Mouse (Mus musculus): ENCODE measurements around the gene Inpp4b. TPM values are rescaled to one million over a fixed set of nuclear protein-coding genes. Genes with fewer than 3 reads are reported as not detected.

Gene Inpp4b
- polyA plus RNA-seq, 1 experiment from 2014 or later, result 20.7 TPM

DNA sequence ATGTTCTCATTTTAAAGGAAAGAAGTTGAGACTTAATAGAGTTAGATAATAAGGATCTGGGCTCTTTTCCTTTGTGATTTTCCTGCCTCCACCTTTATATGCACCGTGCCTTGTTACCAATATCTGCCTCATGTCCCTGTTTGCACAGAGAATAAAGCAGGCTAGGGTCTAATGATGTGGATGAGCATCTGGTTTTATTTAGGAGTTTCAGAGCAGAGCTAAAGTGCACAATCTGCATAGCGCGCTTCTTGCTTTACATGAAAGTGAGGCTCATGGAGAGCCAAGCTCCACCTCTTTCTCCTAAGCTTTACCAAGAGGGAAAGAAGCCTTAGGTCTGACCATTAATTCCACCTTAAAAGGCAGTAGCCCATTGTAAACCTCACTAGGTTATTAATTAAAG lies 763.8 kb downstream of the Inpp4b start:
- H3K36me3 ChIP-seq (ENCODE audit: insufficient read depth, low read length), result no peaks in the 10 kb centered on the region
- H3K4me1 ChIP-seq (ENCODE audit: insufficient read depth, low read depth, low read length), result no peaks in the 10 kb centered on the region
- no peaks in the 10 kb centered on the region for H3K9me3 ChIP-seq (ENCODE audit: low read length)
- no peak overlapping the region for H3K9ac ChIP-seq (replicated peaks; ENCODE audit: low read depth)
- DNase-seq (ENCODE audit: low spot score) (no peak), ATAC-seq (no peak)
- H3K27me3 ChIP-seq (replicated peaks; ENCODE audit: insufficient read depth, low read length), result no peaks in the 10 kb centered on the region
- TF ChIP-seq EP300 (IDR thresholded peaks at IDR 0.05), result no peak
- H3K4me3 ChIP-seq (ENCODE audit: low read depth, low read length), result no peak overlapping the region
- no peak overlapping the region for H3K4me2 ChIP-seq (replicated peaks; ENCODE audit: low read depth, low read length)
- H3K27ac ChIP-seq (ENCODE audit: low read length), result no peak overlapping the region
- 87% methylated on average over 3 of the region's 3 CpGs for WGBS

DNA sequence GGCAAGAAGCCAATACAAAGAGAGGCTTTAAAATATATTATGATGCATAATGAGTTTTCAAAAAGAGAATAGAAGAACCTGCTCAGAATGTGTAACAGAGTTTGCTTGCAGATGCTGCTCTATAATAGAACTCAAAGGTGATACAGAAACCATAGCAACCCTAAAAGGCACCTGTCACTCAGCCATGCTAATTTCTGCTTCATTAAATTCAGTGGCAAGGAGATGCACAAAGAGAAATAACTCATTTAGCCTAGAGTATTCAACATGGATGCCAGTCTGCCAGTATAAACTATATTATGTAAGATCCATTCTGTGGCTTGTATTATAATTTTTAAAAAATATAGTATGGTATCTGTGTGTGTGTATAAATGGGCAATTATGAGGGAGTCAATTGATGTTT lies 807.9 kb downstream of the Inpp4b start:
- no peak for DNase-seq (ENCODE audit: low spot score)
- H3K4me2 ChIP-seq (replicated peaks; ENCODE audit: low read depth, low read length), result no peak overlapping the region

DNA sequence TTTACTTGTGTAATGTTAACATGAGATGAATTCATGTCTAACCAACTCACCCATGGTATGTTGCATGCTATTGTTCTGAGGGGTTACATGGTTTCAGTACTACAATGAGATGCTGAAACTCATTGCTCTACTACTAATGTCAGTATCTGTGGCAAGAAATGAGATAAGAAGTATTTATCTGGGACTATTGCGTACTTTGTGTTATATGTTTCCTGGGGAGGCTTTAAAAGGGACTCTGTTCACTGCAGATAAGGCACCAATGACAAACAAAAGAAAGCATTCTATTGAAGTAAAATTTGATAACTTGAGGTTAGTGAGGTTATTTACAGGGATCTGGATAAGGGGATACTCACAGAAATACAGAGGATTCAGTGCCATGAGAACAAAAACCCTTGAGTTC lies 815.6 kb downstream of the Inpp4b start:
- no peak for ATAC-seq
- no peak for DNase-seq (ENCODE audit: low spot score)
- Histone ChIP-seq H3K9me3 (ENCODE audit: low read length) (no peaks in the 10 kb centered on the region), H3K4me1 (ENCODE audit: insufficient read depth, low read depth, low read length) (no peaks in the 10 kb centered on the region), H3K9ac (replicated peaks; ENCODE audit: low read depth) (no peak overlapping the region), H3K36me3 (ENCODE audit: insufficient read depth, low read length) (no peaks in the 10 kb centered on the region; the same call in 1 of the 2 replicates), H3K4me3 (ENCODE audit: low read depth, low read length) (no peak overlapping the region), H3K27ac (ENCODE audit: low read length) (no peak overlapping the region), H3K4me2 (replicated peaks; ENCODE audit: low read depth, low read length) (no peak overlapping the region), H3K27me3 (replicated peaks; ENCODE audit: insufficient read depth, low read length) (no peaks in the 10 kb centered on the region)
- WGBS, result 55% methylated on average over 1 of the region's 1 CpGs
- TF ChIP-seq CTCF (IDR thresholded peaks at IDR 0.05), result no peak
- no peak for TF ChIP-seq EP300 (IDR thresholded peaks at IDR 0.05)

More for the DNA sequence above, 807.9 kb downstream of the Inpp4b start:
- ATAC-seq, result no peak
- no peaks in the 10 kb centered on the region for H3K4me1 ChIP-seq (ENCODE audit: insufficient read depth, low read depth, low read length)
- H3K36me3 ChIP-seq (ENCODE audit: insufficient read depth, low read length), result no peaks in the 10 kb centered on the region; the same call in 1 of the 2 replicates
- no peak overlapping the region for H3K4me3 ChIP-seq (ENCODE audit: low read depth, low read length)
- H3K27me3 ChIP-seq (replicated peaks; ENCODE audit: insufficient read depth, low read length), result no peaks in the 10 kb centered on the region
- no peak for TF ChIP-seq EP300 (IDR thresholded peaks at IDR 0.05)
- TF ChIP-seq CTCF (IDR thresholded peaks at IDR 0.05), result no peak
- H3K27ac ChIP-seq (ENCODE audit: low read length), result no peak overlapping the region
- H3K9ac ChIP-seq (replicated peaks; ENCODE audit: low read depth), result no peak overlapping the region
- no peaks in the 10 kb centered on the region for H3K9me3 ChIP-seq (ENCODE audit: low read length)

Data from lung, postnatal 0 days (tissue).